Mouse (Mus musculus): ENCODE results near the gene Batf. TPM values are rescaled to one million over a fixed set of nuclear protein-coding genes. Genes with fewer than 3 reads are reported as not detected.

Gene Batf
- total RNA-seq, 2 experiments from 2014 or later: 0.36 to 0.51 TPM

DNA sequence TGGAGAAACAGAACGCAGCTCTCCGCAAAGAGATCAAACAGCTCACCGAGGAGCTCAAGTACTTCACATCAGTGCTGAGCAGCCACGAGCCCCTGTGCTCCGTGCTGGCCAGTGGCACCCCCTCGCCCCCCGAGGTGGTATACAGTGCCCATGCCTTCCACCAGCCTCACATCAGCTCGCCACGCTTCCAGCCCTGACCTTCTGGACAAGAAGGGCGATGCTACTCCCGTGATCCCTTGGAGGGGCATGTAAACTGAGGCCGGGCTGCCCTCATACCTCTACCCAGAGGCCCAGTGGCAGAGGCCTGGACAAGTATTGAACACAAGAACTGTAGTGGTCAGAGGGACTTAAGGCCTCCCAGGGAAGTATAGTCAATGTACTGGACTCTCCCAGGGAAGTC is 22.1 kb downstream of the Batf start:
- DNase-seq (ENCODE audit: extremely low spot score in 1 of 2, low spot score in 2 of 2): no peak
- intact Hi-C loops (cut with DNase I): no loop called here

GRCm38 (mm10) chr12:85710695-85711094 is 24.2 kb downstream of the Batf start:
- DNase-seq (ENCODE audit: extremely low spot score in 1 of 2, low spot score in 2 of 2): no peak
- intact Hi-C loops (cut with DNase I): no loop called here

- intact Hi-C loops (cut with DNase I): no loop called here
- DNase-seq (ENCODE audit: extremely low spot score in 1 of 2, low spot score in 2 of 2): no peak
Measured at GRCm38 (mm10) chr12:85712587-85712986, 26.1 kb downstream of the Batf start.

DNA sequence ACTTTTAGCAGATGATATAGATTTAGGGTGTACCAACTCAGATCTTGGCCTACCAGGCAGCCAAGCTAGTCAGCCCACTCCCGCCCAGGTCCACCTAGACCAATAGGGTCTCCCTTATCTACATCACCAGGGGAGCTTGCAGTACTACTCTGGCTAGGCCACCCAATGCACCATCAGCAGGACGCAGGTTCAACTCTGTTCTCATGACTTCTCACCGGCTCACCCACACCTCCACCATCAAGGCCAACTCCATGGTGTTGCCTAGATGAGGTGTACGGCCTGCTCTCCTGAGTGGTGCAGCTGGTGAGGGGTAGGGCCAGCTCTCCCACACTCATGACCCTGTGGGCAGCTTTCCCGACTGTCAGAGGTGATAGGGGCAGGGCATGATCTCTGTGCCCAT is 27.7 kb downstream of the Batf start:
- DNase-seq (ENCODE audit: extremely low spot score in 1 of 2, low spot score in 2 of 2): no peak
- intact Hi-C loops (cut with DNase I): no loop called here

GRCm38 (mm10) chr12:85725306-85725705 is 38.8 kb downstream of the Batf start:
- intact Hi-C loops (cut with DNase I): loop anchor here (5.0 kb wide), 1 partner anchor 48 kb away; no protein-coding TSS in a partner anchor

GRCm38 (mm10) chr12:85726729-85727397 is 40.4 kb downstream of the Batf start:
- intact Hi-C loops (cut with DNase I): loop anchor here (5.0 kb wide), 1 partner anchor 50 kb away; no protein-coding TSS in a partner anchor
- no peak for DNase-seq (ENCODE audit: extremely low spot score in 1 of 2, low spot score in 2 of 2)

More at GRCm38 (mm10) chr12:85725306-85725705, 38.8 kb downstream of the Batf start:
- no peak for DNase-seq (ENCODE audit: extremely low spot score in 1 of 2, low spot score in 2 of 2)

DNA sequence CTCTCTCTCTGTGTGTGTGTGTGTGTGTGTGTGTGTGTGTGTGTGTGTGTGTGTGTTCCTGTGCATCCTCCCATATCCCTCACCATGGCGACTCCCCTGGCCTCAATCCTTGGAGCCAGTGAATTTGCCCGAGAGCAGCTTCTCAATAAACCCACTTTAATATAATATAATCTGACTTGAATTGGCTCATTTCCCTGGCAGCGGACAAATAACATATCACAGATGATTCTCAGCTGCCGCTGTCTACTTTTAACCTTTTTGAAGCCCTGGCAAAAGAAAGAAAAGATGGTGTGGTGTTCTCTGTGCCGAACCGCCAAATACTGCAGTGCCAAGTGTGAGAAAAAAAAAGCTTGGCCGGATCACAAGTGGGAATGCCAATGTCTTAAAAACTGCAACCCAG is 41.7 kb downstream of the Batf start:
- intact Hi-C loops (cut with DNase I): loop anchor here (5.0 kb wide), 1 partner anchor 51 kb away; no protein-coding TSS in a partner anchor
- DNase-seq (ENCODE audit: extremely low spot score in 1 of 2, low spot score in 2 of 2): no peak

DNA sequence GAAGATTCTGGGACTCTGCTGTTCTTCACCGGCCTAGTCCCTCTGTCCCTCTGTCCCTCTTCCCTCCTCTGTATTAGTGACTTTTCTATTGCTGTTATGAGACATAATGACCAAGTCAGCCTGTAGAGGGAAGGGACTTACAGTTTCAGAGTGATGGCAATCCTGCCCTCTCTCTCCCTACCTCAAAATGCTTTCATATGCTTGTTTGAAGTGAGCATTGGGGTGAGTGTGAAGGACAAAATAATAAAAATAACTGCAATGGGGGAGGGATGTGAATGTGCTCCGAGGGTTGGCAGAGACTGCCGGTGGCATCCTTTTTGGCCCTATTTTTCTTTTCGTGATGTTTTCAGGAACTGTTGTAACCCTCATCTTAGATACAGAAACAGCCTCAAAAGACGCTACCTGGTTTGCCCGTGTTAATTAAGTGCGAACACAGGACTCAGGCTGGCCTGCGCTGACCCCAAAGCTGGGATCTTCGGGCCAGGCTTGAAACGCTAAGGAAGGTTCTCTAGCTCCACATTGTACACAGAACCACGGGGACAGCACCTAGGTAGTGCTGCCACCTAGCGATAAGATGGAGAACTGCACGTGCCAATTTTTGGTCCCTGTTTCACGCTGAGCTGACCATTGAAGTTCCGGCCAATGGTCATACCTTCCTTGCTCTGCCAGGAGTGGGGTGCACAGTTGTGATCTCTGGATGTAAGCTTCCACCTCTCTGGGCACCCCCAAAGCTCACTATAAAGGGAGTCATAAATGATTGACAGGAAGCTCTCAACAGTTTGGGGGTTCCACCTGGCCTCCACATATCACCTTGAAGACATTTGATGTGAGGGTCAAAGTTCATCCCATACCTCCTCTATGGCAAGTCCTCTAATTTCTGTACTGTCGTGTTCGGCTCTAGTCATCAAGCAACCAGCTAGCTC is 42.8 kb downstream of the Batf start:
- DNase-seq (ENCODE audit: extremely low spot score in 1 of 2, low spot score in 2 of 2): peak in 1 of 2 experiments; percentile 62
- intact Hi-C loops (cut with DNase I): loop anchor here (5.0 kb wide), 1 partner anchor 52 kb away; no protein-coding TSS in a partner anchor

DNA sequence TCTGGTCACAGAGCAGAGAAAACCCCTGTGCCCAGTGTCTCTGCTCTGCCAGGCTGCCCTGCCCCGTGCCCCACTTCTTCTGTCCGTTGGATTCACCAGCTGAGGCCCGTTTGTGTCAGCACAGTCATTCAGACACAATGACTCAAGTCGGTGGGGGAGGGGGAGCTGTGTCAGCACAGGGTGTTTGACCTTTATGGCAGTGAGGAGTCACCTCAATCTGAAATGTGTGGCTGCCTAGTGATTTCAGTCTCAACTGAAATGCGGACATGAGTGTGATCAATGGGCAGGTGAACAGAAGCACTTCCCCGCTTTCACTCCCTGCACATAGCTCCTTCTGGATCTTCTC is 43.4 kb downstream of the Batf start:
- intact Hi-C loops (cut with DNase I): loop anchor here (5.0 kb wide), 1 partner anchor 53 kb away; no protein-coding TSS in a partner anchor
- peak in 1 of 2 experiments; percentile 33 for DNase-seq (ENCODE audit: extremely low spot score in 1 of 2, low spot score in 2 of 2)

GRCm38 (mm10) chr12:85736203-85736602 is 49.7 kb downstream of the Batf start:
- peak in 1 of 2 experiments; percentile 68 for DNase-seq (ENCODE audit: extremely low spot score in 1 of 2, low spot score in 2 of 2)
- intact Hi-C loops (cut with DNase I): no loop called here

- DNase-seq (ENCODE audit: extremely low spot score in 1 of 2, low spot score in 2 of 2): peak in 1 of 2 experiments; percentile 24
- intact Hi-C loops (cut with DNase I): no loop called here
Measured at GRCm38 (mm10) chr12:85736960-85737359, 50.5 kb downstream of the Batf start.

DNA sequence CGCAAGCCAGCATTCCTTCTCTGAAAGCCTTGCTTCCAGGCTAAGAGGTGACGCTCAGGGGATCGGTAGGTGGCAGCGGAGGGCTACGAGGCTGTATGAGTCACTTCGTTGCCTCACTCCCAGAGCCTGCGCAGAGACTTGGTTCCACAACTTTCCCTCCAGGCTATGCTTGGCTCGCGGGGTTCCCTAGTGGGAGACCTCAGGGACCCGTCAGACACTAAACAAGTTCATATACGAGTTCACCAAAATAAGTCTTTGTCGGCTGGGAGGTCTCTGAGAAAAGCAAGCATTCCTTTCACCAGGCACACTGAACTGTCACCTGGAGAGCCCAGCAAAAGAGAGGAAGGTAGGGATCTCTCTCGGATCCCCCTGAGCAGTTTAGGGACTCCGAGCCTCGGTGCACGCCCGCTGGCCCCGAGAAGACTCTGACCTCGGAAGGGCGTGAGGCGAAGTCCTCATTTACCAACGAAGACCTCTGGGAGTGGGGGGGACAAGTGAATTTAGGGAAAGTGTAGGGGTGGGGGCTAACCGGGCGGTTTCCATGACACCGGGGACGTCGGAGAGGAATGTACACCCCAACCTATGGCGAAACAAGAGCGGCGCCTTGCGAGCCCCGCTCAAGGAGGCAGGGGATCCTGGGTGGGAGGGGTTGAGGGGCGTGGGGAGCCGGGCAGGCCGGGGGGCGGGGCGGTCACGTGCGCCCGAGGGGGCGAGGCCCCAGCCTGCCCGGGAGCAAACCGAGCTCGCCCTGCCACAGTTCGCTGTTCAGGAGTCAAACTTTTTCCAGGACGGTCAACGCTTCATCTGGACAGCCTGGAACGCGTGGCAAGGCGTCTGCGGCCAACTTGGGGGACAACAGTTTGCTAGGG is 59.6 kb downstream of the Batf start, which contains the start of gene Flvcr2:
Gene Flvcr2, plus strand, starts transcription at position 713 of the 869 bp plus-strand sequence.
- intact Hi-C loops (cut with DNase I): loop anchor here (5.0 to 10.0 kb wide), 3 partner anchors 51 to 329 kb away; partner anchors contain the start of gene Tgfb3
- DNase-seq (ENCODE audit: extremely low spot score in 1 of 2, low spot score in 2 of 2): peak; percentile 69 to 89

- intact Hi-C loops (cut with DNase I): loop anchor here (5.0 to 10.0 kb wide), 3 partner anchors 51 to 328 kb away; partner anchors contain the start of gene Tgfb3
- peak in 1 of 2 experiments; percentile 31 for DNase-seq (ENCODE audit: extremely low spot score in 1 of 2, low spot score in 2 of 2)
Measured at GRCm38 (mm10) chr12:85746696-85747219, 60.3 kb downstream of the Batf start.

DNA sequence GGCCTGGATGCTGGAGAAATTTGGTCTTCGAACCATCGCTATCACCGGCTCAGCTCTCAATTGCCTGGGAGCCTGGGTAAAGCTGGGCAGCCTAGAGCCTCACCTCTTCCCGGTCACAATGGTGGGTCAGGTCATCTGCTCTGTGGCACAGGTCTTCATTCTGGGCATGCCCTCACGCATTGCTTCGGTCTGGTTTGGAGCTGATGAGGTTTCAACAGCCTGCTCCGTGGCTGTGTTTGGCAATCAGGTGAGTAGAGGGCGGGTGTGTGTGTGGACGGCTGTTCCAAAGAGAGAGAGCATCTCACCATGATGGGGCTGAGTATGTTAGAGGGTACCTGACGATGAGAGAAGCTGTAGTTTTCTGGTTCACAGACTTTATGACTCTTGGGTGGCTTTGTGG is 60.9 kb downstream of the Batf start:
- no peak for DNase-seq (ENCODE audit: extremely low spot score in 1 of 2, low spot score in 2 of 2)

GRCm38 (mm10) chr12:85749861-85750260 is 63.4 kb downstream of the Batf start:
- intact Hi-C loops (cut with DNase I): loop anchor here (5.0 to 10.0 kb wide), 3 partner anchors 47 to 325 kb away; partner anchors contain the start of gene Tgfb3
- DNase-seq (ENCODE audit: extremely low spot score in 1 of 2, low spot score in 2 of 2): no peak

More for the DNA sequence above, 60.9 kb downstream of the Batf start:
- intact Hi-C loops (cut with DNase I): loop anchor here (5.0 to 10.0 kb wide), 3 partner anchors 50 to 327 kb away; partner anchors contain the start of gene Tgfb3

GRCm38 (mm10) chr12:85752116-85752515 is 65.6 kb downstream of the Batf start:
- intact Hi-C loops (cut with DNase I): no loop called here

DNA sequence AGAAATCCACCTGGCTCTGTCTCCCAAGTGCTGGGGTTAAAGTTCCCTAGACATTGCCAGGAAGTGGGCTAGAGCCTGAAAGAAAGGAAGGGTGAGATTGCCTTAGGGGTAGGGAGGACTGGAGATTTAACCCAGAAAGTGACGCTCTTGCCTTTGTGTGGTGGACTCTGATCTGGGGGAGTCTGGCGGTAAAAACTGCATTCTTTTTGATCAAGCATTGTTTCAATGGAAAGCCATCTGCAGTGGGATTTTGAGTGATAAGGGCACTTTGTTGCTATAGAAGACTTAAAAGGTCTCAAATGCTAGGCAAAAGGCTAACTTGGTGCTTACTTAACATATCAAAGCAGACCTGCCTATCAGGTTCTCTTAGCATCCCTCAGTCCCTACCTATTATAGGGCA is 66.8 kb downstream of the Batf start:
- intact Hi-C loops (cut with DNase I): no loop called here

More at GRCm38 (mm10) chr12:85752116-85752515, 65.6 kb downstream of the Batf start:
- DNase-seq (ENCODE audit: extremely low spot score in 1 of 2, low spot score in 2 of 2): no peak

More for the DNA sequence above, 66.8 kb downstream of the Batf start:
- no peak for DNase-seq (ENCODE audit: extremely low spot score in 1 of 2, low spot score in 2 of 2)
